Mouse (Mus musculus) ES-E14 (cell line): Measurements from ENCODE around the gene Nup210. TPM values are rescaled to one million over a fixed set of nuclear protein-coding genes. Genes with fewer than 3 reads are reported as not detected.

ENCODE experiments used
- DNase-seq: peaks from one replicate; pipeline ENCODE4 v3.0.0-alpha.2; 2013; ENCODE audit warnings: low read depth, low spot score
- H3K27ac ChIP-seq: 2 replicates; pipeline ENCODE4 v1.5.1; 2012; ENCODE audit warnings: low read depth, mild to moderate bottlenecking, low read length, moderate library complexity, mixed read lengths; ENCODE audit not compliant: poor library complexity, insufficient read depth, severe bottlenecking
- H3K36me3 ChIP-seq: 2 replicates; pipeline ENCODE4 v1.6.1; 2012; ENCODE audit warnings: mild to moderate bottlenecking, low read length, moderate library complexity, mixed read lengths; ENCODE audit not compliant: control insufficient read depth, poor library complexity, insufficient read depth, severe bottlenecking
- H3K4me1 ChIP-seq, 2 experiments: fragments of 150-350 bp in 1 of 2; sonication (generic) in 1 of 2; 2 replicates each; pipeline ENCODE4 v1.6.1; 2012; ENCODE audit warnings: low read length in 2 of 2, mild to moderate bottlenecking in 1 of 2, mixed read lengths in 1 of 2; ENCODE audit not compliant: control insufficient read depth in 2 of 2, insufficient read depth in 2 of 2, poor library complexity in 1 of 2
- H3K4me3 ChIP-seq, 2 experiments: fragments of 150-350 bp in 1 of 2; sonication (generic) in 1 of 2; 2 replicates each; pipeline ENCODE4 v1.5.1; 2012; ENCODE audit warnings: low read length in 2 of 2, low read depth in 1 of 2, mild to moderate bottlenecking in 1 of 2, mixed read lengths in 1 of 2; ENCODE audit not compliant: insufficient read depth in 1 of 2, poor library complexity in 1 of 2, severe bottlenecking in 1 of 2
- H3K9ac ChIP-seq: 2 replicates; pipeline ENCODE4 v1.6.1; 2012; ENCODE audit warnings: low read depth, mild to moderate bottlenecking, low read length, mixed read lengths; ENCODE audit not compliant: poor library complexity, insufficient read depth, severe bottlenecking
- H3K9me3 ChIP-seq: fragments of 150-350 bp; sonication (generic); 2 replicates; pipeline ENCODE4 v1.6.1; 2012; ENCODE audit warnings: low read depth, mild to moderate bottlenecking, low read length; ENCODE audit not compliant: control insufficient read depth, insufficient read depth
- CHD2 ChIP-seq: IDR thresholded peaks from 2 replicates; pipeline ENCODE4 v1.6.1; 2014; ENCODE audit warnings: mild to moderate bottlenecking, low read depth, low read length, inconsistent platforms
- HCFC1 ChIP-seq: IDR thresholded peaks from 2 replicates; pipeline ENCODE4 v1.6.1; 2012; ENCODE audit warnings: low read length, inconsistent platforms, borderline replicate concordance; ENCODE audit not compliant: insufficient read depth
- MAFK ChIP-seq: IDR thresholded peaks from 2 replicates; pipeline ENCODE4 v1.6.1; 2014; ENCODE audit warnings: mild to moderate bottlenecking, low read depth, low read length, inconsistent platforms; ENCODE audit not compliant: insufficient read depth
- ZC3H11A ChIP-seq: IDR thresholded peaks from 2 replicates; pipeline ENCODE4 v1.6.1; 2012; ENCODE audit warnings: low read depth, mild to moderate bottlenecking, inconsistent platforms, low read length, borderline replicate concordance
- ZNF384 ChIP-seq: IDR thresholded peaks from 2 replicates; pipeline ENCODE4 v1.6.1; 2012; ENCODE audit warnings: low read depth, low read length, inconsistent platforms
- in situ Hi-C, 2 experiments: fragments of 600-800 bp; cut with MboI; formaldehyde crosslinking; loops; one replicate each; pipeline ENCODE4 v1.15.1; 2025; ENCODE audit warnings: low sequenced_read_pairs in 2 of 2, inconsistent platforms in 1 of 2; ENCODE audit not compliant: unreplicated experiment in 2 of 2
- total RNA-seq: library from RNA; depleted of rRNA; stranded (reverse); fragments of 300-350 nt; gene quantifications from 2 replicates; pipeline ENCODE4 v1.2.3, GENCODE M21; 2012

The Nup210 gene
- total RNA-seq, 1 experiment, result 65.9 TPM

DNA sequence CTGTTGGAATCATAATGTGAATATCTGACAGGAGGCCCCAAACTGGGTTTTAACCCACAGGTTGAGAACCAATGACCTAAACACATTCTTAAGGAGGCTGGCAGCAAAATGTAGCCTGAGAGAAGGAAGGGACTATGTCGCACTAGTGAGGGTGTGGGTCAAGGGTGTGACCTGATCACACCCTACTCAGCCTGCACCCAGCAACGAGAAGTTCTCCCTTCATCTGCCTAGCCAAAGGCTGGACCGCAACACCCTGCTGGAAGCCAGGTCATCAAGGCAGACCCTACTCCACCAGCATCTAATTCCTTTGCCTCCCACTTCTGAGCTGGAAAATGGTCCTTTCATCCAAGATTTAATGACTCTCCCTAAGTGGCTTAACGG is 776 bp downstream of the Nup210 start:
- TF ChIP-seq CHD2 (no peak), HCFC1 (no peak), ZC3H11A (no peak), ZNF384 (no peak), MAFK (no peak)
- in situ Hi-C loops, result no loop called here

GRCm38 (mm10) chr6:91115158-91115557 is 1.5 kb downstream of the Nup210 start:
- no peak overlapping the region for H3K4me3 ChIP-seq

More for the DNA sequence above, 776 bp downstream of the Nup210 start:
- Histone ChIP-seq H3K4me1 (peaks cover 3 to 12% of the 10 kb centered on the region in 2 experiments; a peak in 2 of 4 replicates), H3K27ac (0 out of 2 replicates have a peak overlapping the region, but pooled peaks have one; percentile 28), H3K4me3 (peak overlapping the region; percentile 84 to 86), H3K36me3 (no peaks in the 10 kb centered on the region), H3K9ac (peak overlapping the region; percentile 94), H3K9me3 (no peaks in the 10 kb centered on the region)
- no peak for DNase-seq

DNA sequence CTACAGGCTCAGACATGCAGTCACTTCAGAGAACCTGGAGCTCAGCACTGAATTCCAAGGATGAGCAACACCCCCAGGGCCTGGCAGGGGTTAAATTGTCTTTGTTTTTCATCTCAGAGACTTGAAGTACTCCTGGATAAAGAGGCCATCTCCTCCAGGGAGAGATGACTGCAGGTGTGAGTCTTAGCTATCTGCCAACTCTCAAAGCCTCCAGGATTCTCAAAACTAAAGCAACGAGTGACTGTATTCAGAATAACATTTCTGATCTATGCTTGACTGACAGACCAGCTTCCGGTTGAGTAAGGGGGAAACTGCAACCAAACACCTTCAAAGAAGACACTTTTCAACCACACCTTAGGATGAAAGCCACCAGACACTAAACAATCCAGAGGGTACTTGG is 1.9 kb downstream of the Nup210 start:
- Histone ChIP-seq H3K27ac (no peak overlapping the region), H3K4me3 (no peak overlapping the region), H3K36me3 (no peaks in the 10 kb centered on the region), H3K4me1 (peaks cover 3 to 12% of the 10 kb centered on the region in 2 experiments; a peak in 2 of 4 replicates), H3K9ac (no peak overlapping the region), H3K9me3 (no peaks in the 10 kb centered on the region)
- DNase-seq, result no peak
- in situ Hi-C loops, result no loop called here
- TF ChIP-seq ZC3H11A (no peak), HCFC1 (no peak), MAFK (no peak), CHD2 (no peak), ZNF384 (no peak)

More at GRCm38 (mm10) chr6:91115158-91115557, 1.5 kb downstream of the Nup210 start:
- TF ChIP-seq MAFK (no peak), CHD2 (no peak), ZNF384 (no peak), HCFC1 (no peak), ZC3H11A (no peak)
- H3K9me3 ChIP-seq, result no peaks in the 10 kb centered on the region
- in situ Hi-C loops, result no loop called here
- DNase-seq, result no peak
- H3K4me1 ChIP-seq, result peaks cover 3 to 12% of the 10 kb centered on the region in 2 experiments; a peak in 2 of 4 replicates
- H3K27ac ChIP-seq, result no peak overlapping the region
- H3K36me3 ChIP-seq, result no peaks in the 10 kb centered on the region
- 0 out of 2 replicates have a peak overlapping the region, but pooled peaks have one; percentile 11 for H3K9ac ChIP-seq

- in situ Hi-C loops, result no loop called here
These were observed 4.7 kb downstream of the Nup210 start for GRCm38 (mm10) chr6:91111954-91112252.

More at GRCm38 (mm10) chr6:91111954-91112252, 4.7 kb downstream of the Nup210 start:
- H3K4me1 ChIP-seq, result peaks cover 3 to 14% of the 10 kb centered on the region in 2 experiments; a peak in 2 of 4 replicates
- no peak for DNase-seq
- H3K27ac ChIP-seq, result no peak overlapping the region
- H3K9ac ChIP-seq, result no peak overlapping the region
- no peaks in the 10 kb centered on the region for H3K36me3 ChIP-seq
- H3K4me3 ChIP-seq, result no peak overlapping the region
- no peaks in the 10 kb centered on the region for H3K9me3 ChIP-seq
- TF ChIP-seq HCFC1 (no peak), MAFK (no peak), ZC3H11A (no peak)
